Mouse (Mus musculus) E14TG2a.4 (cell line): ENCODE measurements around the gene Pla2g2e.

Experiments used
- CTCF ChIP-seq: conservative IDR thresholded peaks from 2 replicates; pipeline ENCODE4 v1.5.1; 2014; ENCODE audit warnings: low read length
- NANOG ChIP-seq: IDR thresholded peaks from 2 replicates; pipeline ENCODE4 v1.6.1; 2014; ENCODE audit warnings: borderline replicate concordance, low read length, mixed read lengths

DNA sequence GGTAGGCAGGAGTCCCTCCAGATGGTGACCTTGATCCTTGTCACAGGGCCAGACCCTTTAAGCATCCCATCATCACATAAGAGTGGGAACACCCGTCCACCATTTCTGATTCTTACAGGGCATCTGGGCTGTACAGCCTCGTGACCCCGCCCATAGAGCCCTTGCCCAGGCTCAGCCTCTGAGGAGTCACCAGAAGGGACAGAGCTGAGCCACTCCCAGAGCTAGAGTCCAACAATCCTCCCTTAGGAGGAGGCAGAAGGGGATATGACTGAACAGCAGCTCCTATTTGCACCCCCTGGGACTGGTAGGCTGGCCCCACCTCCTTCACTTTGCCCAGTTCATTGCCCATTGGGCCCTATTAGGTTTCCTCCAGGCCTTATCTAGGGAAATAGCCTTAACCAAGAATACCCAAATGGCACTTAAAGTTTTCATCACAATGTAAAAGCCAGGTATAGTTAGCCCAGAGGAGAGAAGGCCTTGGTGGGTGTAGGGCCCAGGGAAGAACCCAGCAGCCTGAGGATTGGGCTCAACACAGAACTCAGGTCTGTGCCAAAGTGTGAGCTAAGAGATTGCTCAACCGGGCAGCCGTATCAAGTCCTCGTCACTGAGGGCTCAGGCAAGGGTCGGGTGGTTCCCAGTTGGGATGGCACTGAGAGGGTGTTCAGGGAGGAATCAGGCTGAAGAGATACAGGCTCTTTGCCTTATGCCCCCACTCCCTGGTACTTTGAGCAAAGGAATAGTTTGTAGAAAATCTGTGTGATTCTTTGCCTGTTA lies 3.3 kb downstream of the Pla2g2e start:
- no peak for TF ChIP-seq CTCF
- no peak for TF ChIP-seq NANOG
